Mouse (Mus musculus) cerebellum, adult 2 months (tissue): ENCODE results near the gene Rac2. TPM values are rescaled to one million over a fixed set of nuclear protein-coding genes. Genes with fewer than 3 reads are reported as not detected.

Source experiments
- DNase-seq, 2 experiments: peaks; one replicate each; pipeline ENCODE4 v3.0.0; 2021
- H3K27ac ChIP-seq: fragments of 200-500 bp; 2 replicates; pipeline ENCODE4 v1.5.1; 2012; ENCODE audit warnings: low read length, control low read depth, inconsistent platforms; ENCODE audit not compliant: insufficient read depth
- H3K27me3 ChIP-seq: fragments of 200-500 bp; 2 replicates; pipeline ENCODE4 v1.6.1; 2012; ENCODE audit warnings: inconsistent platforms, mild to moderate bottlenecking, low read length, moderate library complexity; ENCODE audit not compliant: control insufficient read depth, insufficient read depth
- H3K4me1 ChIP-seq: fragments of 200-500 bp; 2 replicates; pipeline ENCODE4 v1.6.1; 2011; ENCODE audit warnings: low read length; ENCODE audit not compliant: control insufficient read depth, insufficient read depth
- H3K4me3 ChIP-seq: fragments of 200-500 bp; replicated peaks from 2 replicates; pipeline ENCODE3; 2011; ENCODE audit warnings: mild to moderate bottlenecking, low read depth, low read length, control low read depth; ENCODE audit not compliant: insufficient read depth
- CTCF ChIP-seq: fragments of 200-500 bp; IDR thresholded peaks from 2 replicates; pipeline ENCODE4 v1.5.1; 2011; ENCODE audit warnings: low read depth, mild to moderate bottlenecking, control low read depth, low read length, moderate library complexity, borderline replicate concordance; ENCODE audit not compliant: insufficient read depth
- POLR2A ChIP-seq: fragments of 200-500 bp; IDR thresholded peaks from 2 replicates; pipeline ENCODE4 v1.6.1; 2011; ENCODE audit warnings: low read length, control low read depth, borderline replicate concordance; ENCODE audit not compliant: insufficient read depth
- WGBS: fragments of 180-500 bp; shearing (Covaris S2); methylation state at CpG from one replicate; pipeline ENCODE4 v1.1.7; 2018; 5-methylcytosine and 5-hydroxymethylcytosine counted together
- polyA plus RNA-seq: library from polyadenylated mRNA; depleted of rRNA; stranded (reverse); fragments of >200 nt; gene quantifications from 2 replicates; pipeline ENCODE4 v1.2.3, GENCODE M21; 2012

The Rac2 gene
- polyA plus RNA-seq, 1 experiment = 1.8 TPM

- no peaks in the 10 kb centered on the region for H3K4me1 ChIP-seq
- no peak overlapping the region for H3K4me3 ChIP-seq
- no peaks in the 10 kb centered on the region for H3K27me3 ChIP-seq
- WGBS = 45% methylated on average over 18 of the region's 18 CpGs
- no peak overlapping the region for H3K27ac ChIP-seq
- TF ChIP-seq CTCF (peak; percentile 91), POLR2A (no peak)
- peak; percentile 65 to 78 for DNase-seq
Observed at GRCm38 (mm10) chr15:78587050-78587994, 14.7 kb upstream of the Rac2 start.

- Histone ChIP-seq H3K27ac (no peak overlapping the region), H3K4me3 (no peak overlapping the region), H3K4me1 (no peaks in the 10 kb centered on the region), H3K27me3 (no peaks in the 10 kb centered on the region)
- WGBS = 87% methylated on average over 7 of the region's 7 CpGs
- DNase-seq = no peak
- TF ChIP-seq CTCF (no peak), POLR2A (no peak)
Observed at GRCm38 (mm10) chr15:78585404-78585803, 12.8 kb upstream of the Rac2 start.

- WGBS = 34% methylated on average over 11 of the region's 11 CpGs
- no peaks in the 10 kb centered on the region; the same call in 1 of the 2 replicates for H3K4me1 ChIP-seq
- no peak for TF ChIP-seq CTCF
- no peak for TF ChIP-seq POLR2A
- no peak overlapping the region for H3K27ac ChIP-seq
- no peak overlapping the region for H3K4me3 ChIP-seq
- no peak for DNase-seq
- no peaks in the 10 kb centered on the region for H3K27me3 ChIP-seq
Observed at GRCm38 (mm10) chr15:78583352-78583751, 10.8 kb upstream of the Rac2 start.

GRCm38 (mm10) chr15:78576284-78576810 is 3.8 kb upstream of the Rac2 start:
- DNase-seq = no peak
- TF ChIP-seq CTCF = no peak
- no peak for TF ChIP-seq POLR2A
- WGBS = 54% methylated on average over 4 of the region's 4 CpGs

GRCm38 (mm10) chr15:78572270-78572600 is 348 bp downstream of the Rac2 start:
- Histone ChIP-seq H3K27ac (no peak overlapping the region), H3K4me3 (no peak overlapping the region), H3K27me3 (no peaks in the 10 kb centered on the region; the same call in 1 of the 2 replicates), H3K4me1 (no peaks in the 10 kb centered on the region)
- 93% methylated on average over 5 of the region's 5 CpGs for WGBS
- TF ChIP-seq CTCF = no peak
- TF ChIP-seq POLR2A = no peak
- no peak for DNase-seq

More at GRCm38 (mm10) chr15:78576284-78576810, 3.8 kb upstream of the Rac2 start:
- Histone ChIP-seq H3K4me1 (no peaks in the 10 kb centered on the region; the same call in 1 of the 2 replicates), H3K27ac (no peak overlapping the region), H3K4me3 (no peak overlapping the region), H3K27me3 (no peaks in the 10 kb centered on the region; the same call in 1 of the 2 replicates)

- Histone ChIP-seq H3K4me3 (no peak overlapping the region), H3K27ac (no peak overlapping the region), H3K27me3 (no peaks in the 10 kb centered on the region; the same call in 1 of the 2 replicates), H3K4me1 (no peaks in the 10 kb centered on the region)
- DNase-seq = no peak
- TF ChIP-seq POLR2A (no peak), CTCF (no peak)
- WGBS = 71% methylated on average over 16 of the region's 16 CpGs
Observed at GRCm38 (mm10) chr15:78571554-78572269, 871 bp downstream of the Rac2 start.

- H3K4me3 ChIP-seq = no peak overlapping the region
- no peaks in the 10 kb centered on the region; the same call in 1 of the 2 replicates for H3K27me3 ChIP-seq
- H3K27ac ChIP-seq = no peak overlapping the region
- no peak for TF ChIP-seq POLR2A
- no peak for TF ChIP-seq CTCF
- H3K4me1 ChIP-seq = no peaks in the 10 kb centered on the region
- WGBS = 98% methylated on average over 5 of the region's 5 CpGs
- DNase-seq = no peak
Observed at GRCm38 (mm10) chr15:78570170-78570569, 2.4 kb downstream of the Rac2 start.
